Mouse (Mus musculus): ENCODE measurements around the gene Chmp3.

Chmp3 gene

GRCm38 (mm10) chr6:71609968-71610367 is 66.4 kb downstream of the Chmp3 start:
- DNase-seq (ENCODE audit: low spot score), result no peak

- DNase-seq (ENCODE audit: low spot score), result no peak
These were observed 69.6 kb downstream of the Chmp3 start for GRCm38 (mm10) chr6:71613225-71613624.

- no peak for DNase-seq (ENCODE audit: low spot score)
These were observed 73.4 kb downstream of the Chmp3 start for GRCm38 (mm10) chr6:71616959-71617358.

GRCm38 (mm10) chr6:71621551-71621950 is 78.0 kb downstream of the Chmp3 start:
- no peak for DNase-seq (ENCODE audit: low spot score)

- no peak for DNase-seq (ENCODE audit: low spot score)
These were observed 78.4 kb downstream of the Chmp3 start for GRCm38 (mm10) chr6:71621981-71622380.

GRCm38 (mm10) chr6:71624723-71625122 is 81.1 kb downstream of the Chmp3 start:
- no peak for DNase-seq (ENCODE audit: low spot score)

GRCm38 (mm10) chr6:71625984-71626383 is 82.4 kb downstream of the Chmp3 start:
- no peak for DNase-seq (ENCODE audit: low spot score)

GRCm38 (mm10) chr6:71627325-71627724 is 83.7 kb downstream of the Chmp3 start:
- no peak for DNase-seq (ENCODE audit: low spot score)

- no peak for DNase-seq (ENCODE audit: low spot score)
These were observed 87.6 kb downstream of the Chmp3 start for GRCm38 (mm10) chr6:71631196-71631595.

GRCm38 (mm10) chr6:71631706-71632461 is 88.3 kb downstream of the Chmp3 start:
- DNase-seq (ENCODE audit: low spot score), result peak; percentile 60

Data from ovary, postnatal 36 days (tissue).